ENCODE assay signal across 27 mouse cellular contexts in genomic region chr13:34446806-34447205, GRCm38 (mm10).
A peak's percentile ranks its signal among the peaks of the same experiment; 100 is the strongest.
DNase-seq lines count a peak whose midpoint lies in the region; ATAC-seq and TF ChIP-seq lines count a peak whose summit lies in the region.
"Had no signal": no experiment of that assay in that cellular context is flagged by ENCODE, and none has a peak within 500 bp of the region (broad histone marks: within the 10 kb centered on the region; RNA-seq: fewer than 3 reads in every experiment).

No protein-coding gene starts in this region.

- no peak for TF ChIP-seq CTCF in liver, adult 2 months (IDR thresholded peaks at IDR 0.05; ENCODE audit: low read depth, low read length)

- no peak for ATAC-seq in liver, embryonic 11.5 days (replicated peaks; ENCODE audit: low FRiP score)
- ATAC-seq in intestine, embryonic 16.5 days, result peak; percentile 13; the same call in 1 of the 2 replicates
- ATAC-seq in forebrain, embryonic 14.5 days, result no peak
- ATAC-seq: hindbrain, postnatal 0 days; liver, postnatal 0 days had no signal

- no peak for TF ChIP-seq POLR2A in liver, adult 2 months (IDR thresholded peaks at IDR 0.05; ENCODE audit: extremely low read depth, insufficient read depth, low read length)

- no peak overlapping the region for H3K4me3 ChIP-seq in liver, adult 2 months (ENCODE audit: insufficient read depth, low read depth, low read length)
- no peak overlapping the region for H3K4me3 ChIP-seq in liver, embryonic 11.5 days (ENCODE audit: low read depth, low read length)
- no peak overlapping the region for H3K4me3 ChIP-seq in intestine, embryonic 16.5 days (ENCODE audit: low read length)
- H3K4me3 ChIP-seq in forebrain, embryonic 14.5 days (ENCODE audit: low read depth, low read length), result no peak overlapping the region
- H3K4me3 ChIP-seq: embryonic facial prominence, embryonic 13.5 days; erythroblast, embryonic 14.5 days; forebrain, embryonic 13.5 days; heart, embryonic 13.5 days; limb, embryonic 10.5 days; midbrain, embryonic 12.5 days had no signal

- no peak overlapping the region for H3K27ac ChIP-seq in liver, adult 2 months (replicated peaks; ENCODE audit: insufficient read depth, low read depth, low read length)
- H3K27ac ChIP-seq in liver, embryonic 11.5 days (ENCODE audit: low read depth, low read length), result no peak overlapping the region
- H3K27ac ChIP-seq in intestine, embryonic 16.5 days (ENCODE audit: low read length), result no peak overlapping the region
- no peak overlapping the region for H3K27ac ChIP-seq in forebrain, embryonic 14.5 days (ENCODE audit: low read depth, low read length)
- H3K27ac ChIP-seq: embryonic facial prominence, embryonic 13.5 days; forebrain, embryonic 13.5 days; heart, embryonic 13.5 days; hindbrain, postnatal 0 days; kidney, postnatal 0 days; limb, embryonic 10.5 days; midbrain, embryonic 12.5 days had no signal

- H3K27me3 ChIP-seq in liver, adult 2 months (ENCODE audit: control insufficient read depth, insufficient read depth, low read length), result no peaks in the 10 kb centered on the region
- H3K27me3 ChIP-seq in liver, embryonic 11.5 days (replicated peaks; ENCODE audit: control insufficient read depth, insufficient read depth, low read length), result no peaks in the 10 kb centered on the region
- no peaks in the 10 kb centered on the region for H3K27me3 ChIP-seq in intestine, embryonic 16.5 days (replicated peaks; ENCODE audit: control insufficient read depth, insufficient read depth, low read length)
- no peaks in the 10 kb centered on the region for H3K27me3 ChIP-seq in forebrain, embryonic 14.5 days (replicated peaks; ENCODE audit: control insufficient read depth, insufficient read depth, low read length)
- H3K27me3 ChIP-seq: embryonic facial prominence, embryonic 13.5 days; forebrain, embryonic 13.5 days; heart, embryonic 13.5 days; midbrain, embryonic 12.5 days had no signal

- DNase-seq in liver, adult 2 months (ENCODE audit: extremely low read depth, low read depth, low spot score), result peak; percentile 52
- DNase-seq in liver, embryonic 11.5 days (ENCODE audit: low spot score), result no peak
- peak; percentile 25 for DNase-seq in NIH3T3 (ENCODE audit: low read depth)
- DNase-seq in adrenal gland, adult 8-10 months, result peak; percentile 63
- no peak for DNase-seq in cerebellum, adult 18-20 months
- DNase-seq in forebrain, embryonic 14.5 days (ENCODE audit: low spot score), result no peak
- DNase-seq: cerebellum, adult 2 months; cerebellum, postnatal 36 days; embryo, embryonic 11 days; gastrocnemius, postnatal 10 days; heart, adult 11 months; heart, postnatal 14 days; kidney, adult 18-20 months; liver; liver, postnatal 0 days; retina, postnatal 1 day; right cerebral cortex, postnatal 25 days; thymus, postnatal 14 days had no signal

- no peaks in the 10 kb centered on the region for H3K79me2 ChIP-seq in liver, adult 2 months (ENCODE audit: control insufficient read depth, insufficient read depth, low read length)

- no peak overlapping the region for H3K9ac ChIP-seq in liver, adult 2 months (ENCODE audit: low read depth, low read length)
- no peak overlapping the region for H3K9ac ChIP-seq in liver, embryonic 11.5 days (ENCODE audit: low read depth, low read length)
- H3K9ac ChIP-seq in intestine, embryonic 16.5 days (ENCODE audit: low read depth, low read length), result no peak overlapping the region
- H3K9ac ChIP-seq in forebrain, embryonic 14.5 days (ENCODE audit: low read length), result no peak overlapping the region
- H3K9ac ChIP-seq: embryonic facial prominence, embryonic 13.5 days; forebrain, embryonic 13.5 days; heart, embryonic 13.5 days; liver, postnatal 0 days; midbrain, embryonic 12.5 days had no signal

- H3K4me1 ChIP-seq in liver, adult 2 months (ENCODE audit: control insufficient read depth, insufficient read depth, low read length), result no peaks in the 10 kb centered on the region
- H3K4me1 ChIP-seq in liver, embryonic 11.5 days (replicated peaks; ENCODE audit: control insufficient read depth, insufficient read depth, low read length), result no peaks in the 10 kb centered on the region
- H3K4me1 ChIP-seq in intestine, embryonic 16.5 days (ENCODE audit: control insufficient read depth, insufficient read depth, low read length), result no peaks in the 10 kb centered on the region
- H3K4me1 ChIP-seq in forebrain, embryonic 14.5 days (ENCODE audit: control insufficient read depth, insufficient read depth, low read length), result no peaks in the 10 kb centered on the region
- H3K4me1 ChIP-seq: embryonic facial prominence, embryonic 13.5 days; forebrain, embryonic 13.5 days; heart, embryonic 13.5 days; limb, embryonic 10.5 days; midbrain, embryonic 12.5 days had no signal

- H3K4me2 ChIP-seq in liver, embryonic 11.5 days, result no peak overlapping the region
- H3K4me2 ChIP-seq in intestine, embryonic 16.5 days (ENCODE audit: low read depth, low read length), result no peak overlapping the region
- no peak overlapping the region for H3K4me2 ChIP-seq in forebrain, embryonic 14.5 days (ENCODE audit: low read length)
- H3K4me2 ChIP-seq: embryonic facial prominence, embryonic 13.5 days; forebrain, embryonic 13.5 days; heart, embryonic 13.5 days; midbrain, embryonic 12.5 days had no signal

- no peaks in the 10 kb centered on the region for H3K36me3 ChIP-seq in liver, adult 2 months (ENCODE audit: control insufficient read depth, insufficient read depth, low read length)
- no peaks in the 10 kb centered on the region for H3K36me3 ChIP-seq in liver, embryonic 11.5 days (ENCODE audit: control insufficient read depth, insufficient read depth, low read length)
- H3K36me3 ChIP-seq in intestine, embryonic 16.5 days (ENCODE audit: control insufficient read depth, insufficient read depth, low read length), result no peaks in the 10 kb centered on the region
- H3K36me3 ChIP-seq in forebrain, embryonic 14.5 days (ENCODE audit: control insufficient read depth, insufficient read depth, low read length), result no peaks in the 10 kb centered on the region
- H3K36me3 ChIP-seq: embryonic facial prominence, embryonic 13.5 days; heart, embryonic 13.5 days; limb, embryonic 10.5 days; midbrain, embryonic 12.5 days had no signal

- H3K9me3 ChIP-seq in liver, embryonic 11.5 days (ENCODE audit: control insufficient read depth, low read length), result no peaks in the 10 kb centered on the region
- no peaks in the 10 kb centered on the region for H3K9me3 ChIP-seq in intestine, embryonic 16.5 days (ENCODE audit: control insufficient read depth, low read length)
- no peaks in the 10 kb centered on the region for H3K9me3 ChIP-seq in forebrain, embryonic 14.5 days (replicated peaks; ENCODE audit: control insufficient read depth, low read length)
- H3K9me3 ChIP-seq: embryonic facial prominence, embryonic 13.5 days; forebrain, embryonic 13.5 days; heart, embryonic 13.5 days; limb, embryonic 10.5 days; midbrain, embryonic 12.5 days had no signal

Comparison
In these comparisons a context has a peak if more than half of its experiments do, and no peak if none do; other contexts are left out.
1. DNase-seq: peak in liver, adult 2 months (single experiment), NIH3T3 (single experiment) and adrenal gland, adult 8-10 months (single experiment); none in liver, embryonic 11.5 days (single experiment), cerebellum, adult 18-20 months (0 of 2) and forebrain, embryonic 14.5 days (single experiment).